Mouse (Mus musculus) hindbrain, postnatal 0 days (tissue): ENCODE data around the gene Acsl3. TPM values are rescaled to one million over a fixed set of nuclear protein-coding genes. Genes with fewer than 3 reads are reported as not detected.

Experiments used
- ATAC-seq: fragments of 200-750 bp; cut with Nextera tagmentation; 2 replicates; pipeline ENCODE4 v1.8.0; 2017; ENCODE audit warnings: mild to moderate bottlenecking, moderate TSS enrichment, moderate library complexity
- DNase-seq: peaks from one replicate; pipeline ENCODE4 v3.0.0-alpha.2; 2015; ENCODE audit warnings: low spot score
- H3K27ac ChIP-seq: fragments of 300-500 bp; sonication (generic); 2 replicates; pipeline ENCODE4 v1.5.1; 2014; ENCODE audit warnings: mild to moderate bottlenecking
- H3K27me3 ChIP-seq: fragments of 300-500 bp; sonication (generic); 2 replicates; pipeline ENCODE4 v1.6.1; 2014; ENCODE audit warnings: low read length, mixed read lengths; ENCODE audit not compliant: insufficient read depth
- H3K36me3 ChIP-seq: fragments of 300-500 bp; sonication (generic); 2 replicates; pipeline ENCODE4 v1.6.1; 2014; ENCODE audit warnings: low read length, mixed read lengths; ENCODE audit not compliant: insufficient read depth
- H3K4me1 ChIP-seq: fragments of 300-500 bp; sonication (generic); 2 replicates; pipeline ENCODE4 v1.6.1; 2014; ENCODE audit warnings: antibody characterized with exemption, low read length, mixed read lengths; ENCODE audit not compliant: insufficient read depth
- H3K4me2 ChIP-seq: fragments of 300-500 bp; sonication (generic); 2 replicates; pipeline ENCODE4 v1.6.1; 2014; ENCODE audit warnings: low read depth, mild to moderate bottlenecking, low read length, moderate library complexity, mixed read lengths
- H3K4me3 ChIP-seq: fragments of 300-500 bp; sonication (generic); 2 replicates; pipeline ENCODE4 v1.5.1; 2014; ENCODE audit warnings: low read length
- H3K9ac ChIP-seq: fragments of 300-500 bp; sonication (generic); replicated peaks from 2 replicates; pipeline ENCODE4 v1.6.1; 2014; ENCODE audit warnings: mild to moderate bottlenecking, low read length, moderate library complexity, mixed read lengths
- H3K9me3 ChIP-seq: fragments of 300-500 bp; sonication (generic); 2 replicates; pipeline ENCODE4 v1.6.1; 2016; ENCODE audit warnings: low read length, mixed read lengths
- CTCF ChIP-seq: IDR thresholded peaks from 2 replicates; pipeline ENCODE4 v1.5.1; 2016; ENCODE audit warnings: antibody characterized with exemption, control low read depth, low read depth
- WGBS: fragments of 180-500 bp; shearing (Covaris S2); extraction: QIAGEN DNeasy Blood & Tissue Kit; methylation state at CpG from one replicate; pipeline ENCODE4 v1.1.7; 2014; 5-methylcytosine and 5-hydroxymethylcytosine counted together
- polyA plus RNA-seq: library from polyadenylated mRNA; unstranded; fragments of >200 nt; fragmentation: Nextera tagmentation; extraction: Ambion mirVana; gene quantifications from 2 replicates; pipeline ENCODE4 v1.2.1, GENCODE M21; 2015
- total RNA-seq: library from RNA; depleted of rRNA; stranded (reverse); fragments of >200 nt; gene quantifications from 2 replicates; pipeline ENCODE4 v1.2.3, GENCODE M21; 2014

Gene Acsl3
- total and polyA plus RNA-seq, 2 experiments from 2014 or later, result 79.2 to 86.3 TPM

- Histone ChIP-seq H3K4me3 (peak overlapping the region; percentile 95), H3K27ac (peak overlapping the region; percentile 98), H3K9me3 (no peaks in the 10 kb centered on the region), H3K36me3 (no peaks in the 10 kb centered on the region), H3K27me3 (no peaks in the 10 kb centered on the region), H3K4me1 (peaks cover 5% of the 10 kb centered on the region), H3K9ac (peak overlapping the region; percentile 97), H3K4me2 (peak overlapping the region; percentile 66)
- ATAC-seq (no peak), DNase-seq (peak; percentile 41)
- 1% methylated on average over 20 of the region's 20 CpGs for WGBS
- no peak for TF ChIP-seq CTCF
These were observed 1.0 kb downstream of the Acsl3 start for GRCm38 (mm10) chr1:78658441-78659269.

- H3K4me3 ChIP-seq, result peak overlapping the region; percentile 95
- DNase-seq (no peak), ATAC-seq (no peak)
- H3K4me2 ChIP-seq, result peak overlapping the region; percentile 66
- no peaks in the 10 kb centered on the region for H3K9me3 ChIP-seq
- no peak for TF ChIP-seq CTCF
- no peak overlapping the region for H3K27ac ChIP-seq
- WGBS, result 27% methylated on average over 4 of the region's 4 CpGs
- H3K9ac ChIP-seq, result peak overlapping the region; percentile 97
- H3K36me3 ChIP-seq, result no peaks in the 10 kb centered on the region
- no peaks in the 10 kb centered on the region for H3K27me3 ChIP-seq
- peaks cover 5% of the 10 kb centered on the region for H3K4me1 ChIP-seq
These were observed 1.7 kb downstream of the Acsl3 start for GRCm38 (mm10) chr1:78659270-78659823.

- no peak overlapping the region for H3K27ac ChIP-seq
- 69% methylated on average over 4 of the region's 4 CpGs for WGBS
- H3K9me3 ChIP-seq, result no peaks in the 10 kb centered on the region
- DNase-seq (no peak), ATAC-seq (no peak)
- peaks cover 5% of the 10 kb centered on the region for H3K4me1 ChIP-seq
- H3K27me3 ChIP-seq, result no peaks in the 10 kb centered on the region
- no peak overlapping the region for H3K4me3 ChIP-seq
- peaks cover 8% of the 10 kb centered on the region for H3K36me3 ChIP-seq
- TF ChIP-seq CTCF, result no peak
- H3K4me2 ChIP-seq, result no peak overlapping the region
- no peak overlapping the region for H3K9ac ChIP-seq
These were observed 6.7 kb downstream of the Acsl3 start for GRCm38 (mm10) chr1:78664326-78664725.

- Histone ChIP-seq H3K36me3 (peaks cover 8% of the 10 kb centered on the region), H3K27me3 (no peaks in the 10 kb centered on the region), H3K27ac (no peak overlapping the region), H3K9ac (no peak overlapping the region), H3K4me1 (peaks cover 3% of the 10 kb centered on the region), H3K4me3 (no peak overlapping the region), H3K4me2 (no peak overlapping the region), H3K9me3 (no peaks in the 10 kb centered on the region)
- DNase-seq (no peak), ATAC-seq (no peak)
- WGBS, result 96% methylated on average over 9 of the region's 9 CpGs
- TF ChIP-seq CTCF, result no peak
These were observed 8.4 kb downstream of the Acsl3 start for GRCm38 (mm10) chr1:78665954-78666499.

- WGBS, result 100% methylated on average over 1 of the region's 1 CpGs
- TF ChIP-seq CTCF, result no peak
These were observed 9.0 kb downstream of the Acsl3 start for GRCm38 (mm10) chr1:78666585-78666984.

GRCm38 (mm10) chr1:78682291-78682690 is 24.7 kb downstream of the Acsl3 start:
- ATAC-seq, result no peak
- no peak for TF ChIP-seq CTCF

More at GRCm38 (mm10) chr1:78666585-78666984, 9.0 kb downstream of the Acsl3 start:
- no peak overlapping the region for H3K4me3 ChIP-seq
- H3K9me3 ChIP-seq, result no peaks in the 10 kb centered on the region
- no peaks in the 10 kb centered on the region for H3K27me3 ChIP-seq
- H3K9ac ChIP-seq, result no peak overlapping the region
- no peak overlapping the region for H3K4me2 ChIP-seq
- H3K27ac ChIP-seq, result no peak overlapping the region
- ATAC-seq (no peak), DNase-seq (no peak)
- no peaks in the 10 kb centered on the region for H3K4me1 ChIP-seq
- H3K36me3 ChIP-seq, result peaks cover 8% of the 10 kb centered on the region

More at GRCm38 (mm10) chr1:78682291-78682690, 24.7 kb downstream of the Acsl3 start:
- WGBS, result 92% methylated on average over 3 of the region's 3 CpGs
- H3K27ac ChIP-seq, result no peak overlapping the region
- H3K4me2 ChIP-seq, result no peak overlapping the region
- no peak overlapping the region for H3K9ac ChIP-seq
- H3K4me3 ChIP-seq, result no peak overlapping the region
- H3K4me1 ChIP-seq, result no peaks in the 10 kb centered on the region; the same call in 1 of the 2 replicates
- DNase-seq, result no peak
- no peaks in the 10 kb centered on the region for H3K9me3 ChIP-seq
- H3K27me3 ChIP-seq, result no peaks in the 10 kb centered on the region
- H3K36me3 ChIP-seq, result 0 out of 2 replicates have a peak, but pooled peaks cover 3% of the 10 kb centered on the region
